Mouse (Mus musculus) embryo, embryonic 11 days (tissue): ENCODE data around the gene Map2k3.

Experiments used
- DNase-seq: peaks from one replicate; pipeline ENCODE4 v3.0.0-alpha.2; 2015

The Map2k3 gene

DNA sequence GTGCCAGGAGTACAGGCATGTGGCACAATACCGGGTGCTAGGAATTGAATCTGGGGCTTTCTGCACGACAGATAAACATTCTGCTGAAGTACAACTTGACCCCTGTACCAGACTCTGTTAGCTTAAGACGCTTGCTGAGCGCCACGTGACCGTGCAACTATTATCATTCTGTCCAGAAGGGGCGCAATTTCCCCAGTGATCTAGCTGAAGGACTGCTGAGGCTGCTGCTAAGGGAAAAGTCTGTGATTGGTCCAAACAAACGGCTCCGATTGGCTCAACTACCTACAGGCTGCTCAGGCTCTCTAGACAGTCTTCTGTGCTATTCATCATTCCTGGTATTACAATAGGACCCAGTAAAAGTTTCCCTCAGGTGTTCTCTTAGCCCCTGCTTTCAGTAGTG lies 4.6 kb upstream of the Map2k3 start:
- peak; percentile 94 for DNase-seq

- no peak for DNase-seq
Observed at GRCm38 (mm10) chr11:60930724-60931281, 1.0 kb upstream of the Map2k3 start.

DNA sequence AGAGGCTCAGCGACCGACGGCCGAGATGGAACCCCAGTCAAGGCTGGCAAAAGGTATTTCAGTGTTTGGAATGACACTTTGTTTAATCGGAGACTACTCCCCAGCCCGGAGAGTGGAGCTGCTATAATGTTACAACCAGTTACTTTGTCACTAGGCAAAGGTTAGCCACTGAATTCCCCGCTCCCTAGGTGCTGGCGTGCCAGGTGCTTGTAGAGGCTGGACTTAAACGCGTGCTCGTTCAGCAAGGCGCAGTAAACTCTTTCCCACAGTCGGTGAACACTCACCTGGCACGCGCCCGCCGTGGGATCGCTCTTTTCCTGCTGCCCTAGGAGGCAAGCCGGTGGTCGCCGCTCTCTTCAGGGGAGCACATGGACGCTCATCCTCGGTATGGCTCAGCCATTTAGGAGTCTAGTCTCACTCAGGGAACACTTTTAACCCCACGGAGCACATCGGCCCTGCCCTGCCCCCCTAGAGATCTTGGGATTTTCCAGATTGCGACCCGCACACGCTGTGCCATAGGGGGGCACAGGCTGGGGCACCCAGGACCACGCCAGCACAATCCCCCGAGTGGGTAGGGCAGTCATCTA lies 458 bp upstream of the Map2k3 start:
- DNase-seq: no peak

DNA sequence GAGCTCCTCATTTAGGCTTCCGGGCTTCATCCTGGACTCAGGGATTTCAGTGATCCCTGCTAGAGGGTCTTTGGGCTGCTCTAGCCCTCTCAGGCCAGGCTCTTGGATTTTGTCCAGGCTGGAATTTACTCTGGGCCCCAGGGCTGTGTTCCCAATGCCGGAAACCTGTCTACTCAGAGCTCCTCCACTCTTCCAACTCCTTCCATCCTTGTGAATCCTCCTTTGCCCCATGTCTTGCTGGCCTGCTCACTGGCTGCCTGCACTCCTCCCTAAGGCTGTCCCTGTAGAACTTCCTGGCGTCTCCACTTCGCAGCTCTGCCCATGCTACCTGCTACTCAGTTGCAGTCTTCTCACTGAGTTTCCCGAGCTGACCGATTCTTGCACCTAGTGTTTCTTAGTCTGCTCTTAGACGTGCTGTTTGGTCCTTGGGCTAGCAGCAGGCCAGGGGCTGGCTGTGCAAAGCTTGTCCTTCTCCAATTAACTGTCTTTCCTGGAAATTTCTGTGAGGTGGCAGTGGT lies 729 bp downstream of the Map2k3 start:
- no peak for DNase-seq

DNA sequence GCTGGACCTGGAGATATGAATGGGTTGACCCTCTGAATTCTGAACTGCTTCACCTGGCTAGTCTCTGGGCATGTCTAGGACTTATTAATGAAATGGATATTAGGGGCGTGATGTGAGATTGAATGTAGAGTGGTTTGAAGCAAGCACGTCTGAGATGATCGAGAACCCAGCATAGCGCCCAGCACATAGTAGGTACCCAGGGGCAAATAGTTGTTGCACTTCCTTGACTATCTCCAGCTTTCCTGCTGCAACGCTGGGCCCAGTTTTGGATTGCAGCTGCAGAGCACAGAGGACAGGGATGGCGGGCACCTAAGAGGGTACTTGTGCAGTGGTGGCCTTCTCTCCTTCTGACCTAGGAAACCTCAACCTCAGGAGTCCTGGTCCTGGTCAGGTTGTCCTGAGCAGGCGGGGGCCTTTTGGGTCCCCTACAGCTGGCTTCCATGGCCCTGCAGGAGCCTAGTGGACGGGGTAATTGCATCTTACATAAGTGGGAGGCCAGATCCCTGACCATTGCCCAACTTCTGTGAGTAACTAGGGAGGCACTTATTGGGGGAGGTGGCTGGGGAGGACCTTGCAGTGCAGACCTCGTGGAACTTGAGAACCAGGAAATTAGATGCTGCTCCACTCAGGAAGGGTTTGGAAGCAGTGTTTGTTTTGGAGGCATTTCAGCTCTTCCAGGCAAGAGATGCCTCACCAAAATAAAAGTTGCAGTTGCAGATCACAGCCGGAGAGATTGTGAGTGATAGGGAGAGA lies 1.5 kb downstream of the Map2k3 start:
- DNase-seq: no peak

DNA sequence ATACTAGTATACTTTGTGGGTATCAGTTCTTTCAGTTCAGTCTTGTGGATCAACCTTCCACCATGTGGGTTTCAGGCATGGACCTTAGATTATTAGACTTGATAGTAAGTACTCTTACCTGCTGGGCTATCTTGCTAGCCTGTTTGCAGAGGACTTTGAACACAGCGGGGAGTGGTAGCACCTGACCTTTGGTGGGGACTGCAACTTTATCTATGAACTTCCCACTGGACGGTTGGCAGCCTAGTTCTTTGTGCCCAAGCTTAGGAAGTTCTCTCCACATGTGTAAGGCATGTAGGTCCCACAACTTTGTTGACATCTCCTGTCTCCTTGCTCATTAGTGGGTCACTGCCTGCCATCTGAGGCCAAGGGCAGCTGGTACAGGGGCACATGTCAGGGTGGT lies 3.0 kb downstream of the Map2k3 start:
- DNase-seq: no peak

DNA sequence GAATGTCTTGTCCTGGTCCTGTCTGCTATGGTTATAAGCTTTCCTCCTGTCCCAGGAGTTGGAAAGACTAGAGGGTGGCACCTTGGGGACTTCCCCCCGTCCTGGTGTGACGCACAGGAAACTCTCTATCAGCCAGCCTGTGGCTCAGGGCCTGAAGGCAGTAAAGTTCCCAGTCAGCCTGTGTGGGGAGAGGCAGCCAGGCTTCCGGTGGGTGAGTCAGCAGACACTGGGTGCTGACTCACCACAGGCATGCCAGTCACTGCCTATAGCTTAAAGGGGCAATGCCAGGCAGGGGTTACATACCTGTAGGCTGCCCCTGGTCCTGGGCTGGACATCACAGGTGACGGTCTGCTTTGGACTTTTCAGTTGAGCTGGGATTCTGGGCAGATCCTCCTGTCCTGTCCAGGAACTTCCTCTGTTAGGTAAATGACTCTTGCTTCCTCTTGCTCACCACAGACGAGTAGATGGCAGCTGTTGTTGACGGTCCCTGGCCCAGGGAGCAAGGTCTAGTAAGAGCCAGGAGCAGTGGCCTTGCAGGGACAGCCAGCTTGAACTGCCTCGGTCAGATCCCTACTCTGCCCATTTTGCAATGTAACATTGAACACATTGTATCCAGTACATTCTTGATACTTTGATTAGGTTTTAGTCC lies 3.6 kb downstream of the Map2k3 start:
- DNase-seq: no peak

DNA sequence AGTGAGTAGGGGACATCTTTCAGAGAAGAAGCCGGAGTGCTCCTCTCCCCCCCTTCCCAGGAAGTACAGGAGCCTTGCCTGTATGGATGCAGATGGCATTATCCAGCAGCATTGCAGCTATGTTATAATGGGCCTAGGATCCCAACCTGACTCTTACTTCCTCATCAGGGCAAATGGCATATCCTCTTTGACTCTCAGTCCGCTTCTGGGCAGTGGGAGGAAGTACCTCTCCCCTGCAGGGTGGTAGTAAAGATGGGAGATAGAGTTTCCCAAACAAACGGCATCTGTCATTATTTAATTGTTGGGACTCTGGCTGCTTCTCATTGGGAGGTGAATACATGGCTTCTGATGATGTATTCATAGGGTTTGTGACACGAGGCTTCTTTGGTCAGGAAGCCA lies 4.1 kb downstream of the Map2k3 start:
- no peak for DNase-seq

DNA sequence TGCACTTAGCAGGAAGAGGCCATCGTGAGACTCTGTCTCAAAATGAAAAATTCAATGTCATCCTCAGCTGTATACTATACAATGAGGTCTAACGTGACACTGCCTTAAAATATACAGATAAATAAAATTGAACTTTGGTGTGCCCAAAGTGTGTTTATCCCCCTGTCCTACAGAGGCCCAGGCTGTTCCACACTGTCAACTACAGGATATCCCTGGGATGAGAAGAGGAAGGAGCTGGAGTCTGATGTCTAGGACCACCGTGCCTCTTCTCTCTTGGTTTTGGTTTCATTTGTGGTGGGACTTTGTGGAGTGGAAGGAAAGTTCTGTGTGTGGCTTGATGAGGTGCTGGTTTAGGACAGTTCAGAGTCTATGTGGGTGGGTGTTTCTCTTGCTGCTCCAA lies 5.8 kb downstream of the Map2k3 start:
- no peak for DNase-seq

DNA sequence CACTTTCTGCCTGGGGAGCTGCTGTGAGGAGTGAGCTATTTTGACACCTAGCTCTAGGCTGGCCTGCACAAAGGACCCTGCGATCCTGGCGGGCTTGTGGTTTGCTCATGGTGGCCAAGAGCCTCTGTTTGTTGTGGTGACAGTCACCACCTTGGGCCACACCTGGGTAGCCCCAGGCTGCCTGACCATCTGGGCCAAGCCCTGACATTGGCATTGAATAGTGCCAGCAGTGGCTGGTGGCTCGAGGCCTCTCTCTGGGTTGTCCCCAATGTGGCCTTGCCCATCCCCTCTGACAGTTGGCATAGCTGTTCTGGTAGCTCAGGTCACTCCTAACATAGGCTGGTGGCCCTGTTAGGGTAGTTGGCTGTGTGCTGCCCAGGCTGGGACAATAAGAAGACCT lies 7.7 kb downstream of the Map2k3 start:
- DNase-seq: no peak

- DNase-seq: no peak
Observed at GRCm38 (mm10) chr11:60940501-60940900, 8.7 kb downstream of the Map2k3 start.

DNA sequence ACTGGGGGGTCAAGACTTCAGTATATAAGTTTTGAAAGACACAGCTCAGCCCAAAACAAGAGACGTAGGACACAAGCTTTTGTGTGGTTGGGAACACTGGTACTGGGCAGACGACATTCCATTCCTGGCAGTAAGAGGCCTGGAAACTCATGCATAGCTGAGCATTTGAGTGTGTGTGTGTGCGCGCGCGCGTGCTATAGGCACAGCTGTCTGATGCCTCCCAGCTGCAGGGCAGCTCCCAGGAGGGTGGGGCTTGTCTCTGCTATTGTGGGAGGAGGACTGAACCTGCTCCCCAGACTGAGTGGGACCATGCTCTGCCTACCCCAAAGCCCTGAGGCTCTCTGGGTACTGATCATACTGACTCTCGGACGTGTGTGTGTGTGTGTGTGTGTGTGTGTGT lies 9.5 kb downstream of the Map2k3 start:
- peak; percentile 58 for DNase-seq

DNA sequence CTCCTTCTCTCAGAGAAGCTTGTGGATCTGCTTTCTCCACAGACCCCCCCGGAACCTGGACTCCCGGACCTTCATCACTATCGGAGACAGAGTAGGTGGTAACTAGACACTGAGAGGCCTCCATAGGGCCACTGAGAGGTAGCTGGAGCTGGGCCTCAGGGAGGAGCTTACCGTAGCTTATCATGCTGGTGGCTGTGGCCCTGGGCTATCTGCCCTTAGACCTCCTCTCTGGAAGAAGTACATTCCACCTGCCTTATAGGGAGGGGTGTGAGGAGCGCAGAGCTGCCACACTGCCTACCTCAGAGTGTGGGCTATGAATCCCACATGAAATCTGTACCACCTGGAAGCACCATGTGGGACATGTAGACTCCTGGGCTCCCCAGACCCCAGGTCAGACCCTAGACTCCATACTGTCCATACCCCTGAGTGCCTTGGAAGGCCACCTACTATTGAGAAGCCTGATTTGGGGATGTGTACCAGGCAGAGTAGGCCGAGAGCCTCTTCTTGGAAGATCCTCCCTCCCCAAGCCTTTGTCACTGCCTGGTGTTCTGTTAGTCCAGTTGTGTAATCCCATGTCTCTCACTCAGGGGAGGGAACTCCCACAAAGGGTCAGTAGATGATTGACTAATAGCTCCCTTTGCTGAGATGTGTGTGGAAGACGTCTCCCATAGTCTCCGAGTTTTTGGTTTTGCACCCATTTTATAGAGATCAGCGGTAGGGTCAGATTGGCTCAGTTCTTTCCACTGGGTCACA lies 10.6 kb downstream of the Map2k3 start:
- DNase-seq: no peak

DNA sequence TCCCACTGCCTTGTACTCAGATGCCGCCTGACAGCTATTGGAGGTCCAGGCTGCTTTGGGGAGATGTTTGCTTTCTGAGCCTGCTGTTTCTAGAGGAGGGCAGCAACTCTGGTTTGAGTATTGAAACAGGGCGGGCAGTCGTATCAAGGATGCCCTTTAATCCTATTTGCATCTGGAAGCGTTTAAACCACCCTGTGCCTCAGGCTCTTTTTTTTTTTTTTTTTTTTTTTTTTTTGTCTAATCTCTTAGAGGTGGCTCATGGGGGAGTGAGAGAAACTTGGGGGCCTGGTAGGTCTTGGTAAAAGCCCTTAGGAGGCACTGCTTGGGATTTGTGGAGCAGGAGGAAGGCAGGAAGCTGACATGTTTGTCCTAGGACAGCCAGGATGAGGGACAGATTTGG lies 13.2 kb downstream of the Map2k3 start:
- DNase-seq: no peak

DNA sequence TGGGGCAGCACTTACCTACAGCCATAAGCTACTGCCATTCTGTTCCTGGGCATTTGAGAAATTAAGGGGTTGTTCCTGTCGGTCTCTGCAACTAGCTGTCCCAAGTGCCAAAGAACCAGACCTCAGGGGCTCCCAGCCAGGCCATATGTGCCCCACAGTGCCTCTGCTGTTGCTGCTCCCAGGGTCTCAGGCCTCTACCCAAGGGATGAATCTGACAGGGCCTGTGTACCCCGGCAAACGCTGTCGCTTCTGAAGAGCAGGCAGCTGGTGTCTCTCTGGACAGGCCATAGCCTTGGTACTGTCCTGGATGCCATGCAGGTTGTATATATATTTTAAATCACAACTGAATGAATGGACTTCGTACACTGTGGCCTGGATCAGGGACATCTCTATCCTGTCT lies 20.1 kb downstream of the Map2k3 start:
- no peak for DNase-seq

GRCm38 (mm10) chr11:60952362-60952761 lies 20.5 kb downstream of the Map2k3 start:
- no peak for DNase-seq

GRCm38 (mm10) chr11:60952986-60953385 lies 21.2 kb downstream of the Map2k3 start:
- DNase-seq: no peak

DNA sequence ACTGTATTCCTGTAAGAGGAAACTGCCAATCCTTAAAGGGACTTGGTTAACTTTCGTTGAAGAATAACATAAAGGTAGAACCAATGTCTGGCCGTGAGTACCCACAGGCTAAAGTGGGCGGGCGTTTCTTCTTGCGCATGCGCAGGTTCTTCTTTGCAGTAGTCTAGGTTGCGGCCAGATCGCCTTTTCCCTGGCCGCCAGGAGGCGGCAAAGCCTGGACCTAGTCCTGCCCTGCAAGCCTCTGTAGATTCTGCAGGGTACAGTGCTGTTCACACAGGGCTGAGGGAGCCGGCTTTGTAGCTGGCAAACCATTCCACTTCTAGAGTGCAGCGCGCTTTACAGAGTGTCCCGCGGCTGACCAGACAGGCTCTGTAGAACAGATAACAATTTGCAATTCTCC lies 22.0 kb downstream of the Map2k3 start:
- DNase-seq: peak; percentile 95

DNA sequence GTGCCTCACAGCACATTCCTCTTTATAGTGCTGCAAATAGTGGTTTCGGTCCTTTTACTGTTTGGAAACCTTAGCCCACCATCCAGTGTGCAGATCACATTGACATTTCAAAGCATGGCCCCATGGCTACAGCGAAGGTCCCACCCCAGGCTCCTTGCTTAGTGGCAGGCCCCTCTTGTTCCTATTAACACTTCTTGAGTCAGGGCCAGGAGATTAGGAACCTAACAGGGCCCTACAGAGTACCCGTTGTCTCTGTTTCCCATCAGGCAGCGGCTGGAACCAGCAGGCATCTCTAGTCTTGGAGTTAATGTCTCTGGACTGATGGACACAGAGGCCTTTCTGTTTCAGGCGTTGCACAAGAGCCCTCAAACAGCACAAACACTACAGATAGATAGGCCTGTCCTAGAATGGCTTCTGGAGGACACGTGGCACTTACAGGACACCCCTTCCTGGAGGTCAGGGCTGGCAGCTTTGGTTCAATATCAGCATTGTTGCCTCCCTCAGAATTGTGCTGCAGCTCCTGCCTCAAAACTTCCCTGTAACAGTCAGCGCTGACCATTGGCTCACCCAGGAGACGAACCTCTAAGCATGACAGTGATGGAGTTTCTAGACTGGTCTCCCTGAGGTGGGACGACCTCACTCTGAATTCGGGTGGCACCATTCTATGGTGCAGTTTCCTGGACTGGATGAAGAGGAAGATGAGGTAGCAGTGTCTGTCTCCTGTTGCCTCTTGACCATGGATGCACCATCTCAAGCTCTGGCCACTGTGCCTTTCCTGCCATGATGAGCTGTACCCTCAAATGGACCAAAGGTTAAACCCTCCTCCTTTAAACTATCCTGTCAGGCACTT lies 22.6 kb downstream of the Map2k3 start:
- no peak for DNase-seq

- no peak for DNase-seq
Observed at GRCm38 (mm10) chr11:60955621-60956383, 24.0 kb downstream of the Map2k3 start.

GRCm38 (mm10) chr11:60958948-60959347 lies 27.1 kb downstream of the Map2k3 start:
- DNase-seq: no peak
